Mouse (Mus musculus): ENCODE measurements at regions not wholly inside any gene's neighbourhood (a gene's known extent, or its start where the extent isn't known, plus 50 kb on each side); places are given as distances from the start of the nearest gene placed in this dataset.

DNA sequence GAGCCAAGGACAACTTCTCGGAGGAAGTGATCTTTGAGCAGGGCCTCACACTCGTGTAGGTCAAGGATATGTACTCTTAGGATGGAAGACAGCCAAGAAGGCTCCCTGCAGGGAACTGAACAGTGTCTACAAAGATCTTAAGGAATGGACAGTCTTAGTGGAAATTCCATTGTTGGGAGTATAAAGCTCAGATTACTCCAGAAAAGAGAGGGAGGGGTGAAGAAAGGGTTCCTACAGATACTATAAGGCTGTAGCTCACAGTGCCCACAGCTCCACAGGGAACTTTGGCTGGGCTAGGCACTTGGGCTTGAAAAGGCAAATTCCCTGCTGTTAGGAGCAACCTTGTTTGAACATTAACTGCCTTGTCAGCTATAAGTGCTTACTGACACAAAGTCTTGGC lies 85.6 kb upstream of the Slc1a4 start:
- no peak overlapping the region for H3ac ChIP-seq (ENCODE audit: control insufficient read depth, insufficient read length)
- TF ChIP-seq CEBPB (IDR thresholded peaks at IDR 0.05; ENCODE audit: insufficient read depth, poor library complexity, severe bottlenecking) (no peak), MAX (IDR thresholded peaks at IDR 0.05; ENCODE audit: low read depth) (no peak), E2F4 (IDR thresholded peaks at IDR 0.05; ENCODE audit: insufficient read depth) (no peak), MYOD1 (IDR thresholded peaks at IDR 0.05; ENCODE audit: control insufficient read depth in 1 of 3, insufficient read length in 2 of 3, low read depth in 2 of 3) (no peak), TCF12 (IDR thresholded peaks at IDR 0.05; ENCODE audit: insufficient read depth, poor library complexity, severe bottlenecking) (no peak)
- no peak overlapping the region for H3K4me3 ChIP-seq
- no peaks in the 10 kb centered on the region for H3K27me3 ChIP-seq (ENCODE audit: control insufficient read depth, insufficient read depth, insufficient read length)
- no peaks in the 10 kb centered on the region for H3K36me3 ChIP-seq (ENCODE audit: control insufficient read depth, insufficient read depth)
- no peaks in the 10 kb centered on the region for H3K79me2 ChIP-seq (ENCODE audit: control insufficient read depth, insufficient read depth)
- no peak overlapping the region for H3K4me2 ChIP-seq (ENCODE audit: low read depth)

DNA sequence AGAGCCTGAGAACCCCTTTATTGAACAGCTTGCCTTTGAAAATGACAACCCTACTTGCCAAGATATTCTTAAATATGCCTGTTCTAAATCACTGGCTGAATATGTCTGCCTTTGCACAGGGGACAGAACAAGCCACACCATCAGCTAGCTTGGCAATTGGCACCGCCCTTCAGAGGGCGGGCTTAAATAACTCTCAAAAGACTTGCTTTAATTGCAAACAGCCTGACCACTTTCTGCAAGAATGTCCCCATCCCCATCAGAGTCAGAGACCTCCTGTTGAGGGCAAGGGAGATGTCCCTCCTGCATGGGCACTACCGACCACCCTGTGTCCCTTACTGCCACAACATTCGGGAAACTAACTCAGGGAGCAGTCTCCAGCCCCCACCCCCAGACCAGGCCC lies 88.4 kb upstream of the Slc1a4 start:
- Histone ChIP-seq H3ac (ENCODE audit: control insufficient read depth, insufficient read length) (no peak overlapping the region), H3K36me3 (ENCODE audit: control insufficient read depth, insufficient read depth) (no peaks in the 10 kb centered on the region), H3K27me3 (ENCODE audit: control insufficient read depth, insufficient read depth, insufficient read length) (no peaks in the 10 kb centered on the region), H3K4me3 (no peak overlapping the region), H3K4me2 (ENCODE audit: low read depth) (peak overlapping the region; percentile 1), H3K79me2 (ENCODE audit: control insufficient read depth, insufficient read depth) (no peaks in the 10 kb centered on the region)
- no peak for TF ChIP-seq CEBPB (IDR thresholded peaks at IDR 0.05; ENCODE audit: insufficient read depth, poor library complexity, severe bottlenecking)
- no peak for TF ChIP-seq MYOG (IDR thresholded peaks at IDR 0.05; ENCODE audit: control insufficient read depth in 1 of 3, insufficient read depth in 1 of 3, insufficient read length in 2 of 3, low read depth in 2 of 3)
- TF ChIP-seq TCF3 (IDR thresholded peaks at IDR 0.05; ENCODE audit: insufficient read length, low read depth) = no peak
- no peak for TF ChIP-seq MYOD1 (IDR thresholded peaks at IDR 0.05; ENCODE audit: control insufficient read depth in 1 of 3, insufficient read length in 2 of 3, low read depth in 2 of 3)
- TF ChIP-seq SRF (IDR thresholded peaks at IDR 0.05; ENCODE audit: control insufficient read depth, insufficient read length, low read depth) = no peak
- TF ChIP-seq REST (IDR thresholded peaks at IDR 0.05; ENCODE audit: insufficient read depth, insufficient read length) = no peak
- no peak for TF ChIP-seq USF1 (IDR thresholded peaks at IDR 0.05; ENCODE audit: low read depth)
- no peak for TF ChIP-seq POLR2AphosphoS2 (IDR thresholded peaks at IDR 0.05; ENCODE audit: insufficient read length, low read depth)
- no peak for TF ChIP-seq E2F4 (IDR thresholded peaks at IDR 0.05; ENCODE audit: insufficient read depth)
- no peak for TF ChIP-seq MAX (IDR thresholded peaks at IDR 0.05; ENCODE audit: low read depth)
- TF ChIP-seq TCF12 (IDR thresholded peaks at IDR 0.05; ENCODE audit: insufficient read depth, poor library complexity, severe bottlenecking) = no peak
- TF ChIP-seq POLR2A (IDR thresholded peaks at IDR 0.05; ENCODE audit: insufficient read length, low read depth) = no peak

DNA sequence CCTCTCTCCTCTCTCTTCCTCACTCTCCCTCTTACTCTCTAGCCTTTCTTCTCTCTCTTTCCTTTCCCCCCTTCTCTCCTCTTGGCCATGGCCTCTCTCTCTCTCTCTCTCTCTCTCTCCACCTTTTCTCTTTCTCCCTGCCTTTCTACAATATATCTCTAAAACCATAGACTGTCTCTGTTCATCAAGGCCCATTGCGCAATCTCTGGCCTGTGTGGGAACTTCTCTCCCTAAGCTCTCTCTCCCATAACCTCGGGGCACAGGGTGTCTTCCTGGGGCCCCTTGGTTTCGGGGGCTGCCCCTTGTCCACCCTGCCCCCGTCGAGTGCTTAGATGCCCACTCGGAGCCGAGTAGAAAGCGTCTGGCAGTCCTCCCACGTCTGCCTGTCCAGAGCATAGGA lies 103.5 kb upstream of the Slc1a4 start:
- Histone ChIP-seq H3K27me3 (ENCODE audit: control insufficient read depth, insufficient read depth, insufficient read length) (peaks cover 15% of the 10 kb centered on the region), H3K79me2 (ENCODE audit: control insufficient read depth, insufficient read depth) (no peaks in the 10 kb centered on the region), H3K36me3 (ENCODE audit: control insufficient read depth, insufficient read depth) (no peaks in the 10 kb centered on the region), H3K4me2 (ENCODE audit: low read depth) (no peak overlapping the region), H3K4me3 (no peak overlapping the region), H3ac (ENCODE audit: control insufficient read depth, insufficient read length) (no peak overlapping the region)
- TF ChIP-seq E2F4 (IDR thresholded peaks at IDR 0.05; ENCODE audit: insufficient read depth) (no peak), USF1 (IDR thresholded peaks at IDR 0.05; ENCODE audit: low read depth) (no peak), CEBPB (IDR thresholded peaks at IDR 0.05; ENCODE audit: insufficient read depth, poor library complexity, severe bottlenecking) (peak; percentile 84)

DNA sequence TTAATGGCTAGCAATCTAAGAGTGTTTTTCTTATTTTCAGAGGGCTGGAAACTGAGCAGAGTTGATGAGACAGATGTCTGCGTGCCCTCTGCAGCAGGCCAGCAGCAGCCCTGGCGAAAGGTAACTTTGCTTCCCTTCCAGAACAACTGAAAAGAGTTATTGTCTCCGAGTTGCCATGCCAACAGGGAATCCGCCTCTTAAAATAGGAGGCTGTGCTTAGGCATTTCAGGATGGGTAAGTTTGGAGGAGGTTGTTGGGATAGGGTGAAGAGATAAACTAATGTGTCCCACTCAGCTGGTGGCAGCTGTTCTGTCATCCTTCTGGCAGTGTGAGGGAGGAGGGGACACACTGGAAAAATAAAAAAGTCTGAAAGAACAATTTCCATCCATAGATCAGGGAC lies 100.6 kb upstream of the Sertad2 start:
- peaks cover 4% of the 10 kb centered on the region for H3K27me3 ChIP-seq (ENCODE audit: control insufficient read depth, insufficient read depth, insufficient read length)
- H3K36me3 ChIP-seq (ENCODE audit: control insufficient read depth, insufficient read depth) = no peaks in the 10 kb centered on the region
- no peak overlapping the region for H3K4me3 ChIP-seq
- no peak for TF ChIP-seq TCF3 (IDR thresholded peaks at IDR 0.05; ENCODE audit: insufficient read length, low read depth)
- TF ChIP-seq REST (IDR thresholded peaks at IDR 0.05; ENCODE audit: insufficient read depth, insufficient read length) = no peak
- TF ChIP-seq POLR2A (IDR thresholded peaks at IDR 0.05; ENCODE audit: insufficient read length, low read depth) = no peak
- no peak for TF ChIP-seq TCF12 (IDR thresholded peaks at IDR 0.05; ENCODE audit: insufficient read depth, poor library complexity, severe bottlenecking)
- no peaks in the 10 kb centered on the region for H3K79me2 ChIP-seq (ENCODE audit: control insufficient read depth, insufficient read depth)
- H3ac ChIP-seq (ENCODE audit: control insufficient read depth, insufficient read length) = no peak overlapping the region
- H3K4me2 ChIP-seq (ENCODE audit: low read depth) = no peak overlapping the region

DNA sequence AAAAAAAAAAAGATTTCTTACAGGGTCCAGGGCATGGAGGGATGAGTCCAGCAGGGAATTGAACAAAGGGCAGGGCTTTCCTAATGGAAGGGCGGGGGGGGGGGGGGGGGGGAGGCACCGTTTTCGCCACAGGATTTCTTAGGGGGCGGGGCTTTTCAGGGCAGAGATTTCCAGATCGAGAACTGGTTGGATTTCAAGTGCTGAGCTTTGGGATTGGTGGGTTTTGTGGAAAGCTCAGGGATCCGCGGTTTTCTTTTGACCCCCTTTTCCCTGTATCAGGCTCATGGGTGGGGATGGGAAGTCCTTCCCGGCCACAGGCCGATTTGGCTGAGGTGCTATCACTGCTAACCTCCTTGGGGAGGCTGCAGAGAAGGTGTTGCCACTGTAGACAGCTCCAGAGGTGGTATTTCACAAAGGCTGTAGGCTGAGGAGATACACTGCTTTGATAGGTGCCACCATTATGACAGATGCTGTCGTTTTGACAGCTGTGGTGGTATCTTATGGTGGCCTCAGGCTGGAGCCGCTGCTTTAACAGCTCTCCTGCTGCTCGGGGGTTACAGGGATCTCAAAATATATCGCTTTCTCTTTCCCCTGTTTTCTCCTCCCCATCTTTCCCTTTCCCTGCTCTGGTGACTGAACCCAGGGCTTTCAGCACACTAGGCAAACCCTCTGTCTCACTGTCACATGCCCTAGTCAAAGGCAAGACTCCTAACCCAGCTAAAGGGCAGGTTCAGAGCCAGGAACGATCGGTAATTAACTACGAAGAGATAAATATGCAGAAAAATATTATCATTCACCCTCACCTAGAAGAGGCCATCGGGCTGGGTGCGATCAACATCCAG lies 97.8 kb upstream of the Sertad2 start:
- H3K4me3 ChIP-seq = peak overlapping the region; percentile 20
- no peak overlapping the region for H3ac ChIP-seq (ENCODE audit: control insufficient read depth, insufficient read length)
- H3K36me3 ChIP-seq (ENCODE audit: control insufficient read depth, insufficient read depth) = no peaks in the 10 kb centered on the region
- H3K4me2 ChIP-seq (ENCODE audit: low read depth) = peak overlapping the region; percentile 99
- TF ChIP-seq POLR2AphosphoS2 (IDR thresholded peaks at IDR 0.05; ENCODE audit: insufficient read length, low read depth) (no peak), REST (IDR thresholded peaks at IDR 0.05; ENCODE audit: insufficient read depth, insufficient read length) (no peak), MAX (IDR thresholded peaks at IDR 0.05; ENCODE audit: low read depth) (no peak), MYOD1 (IDR thresholded peaks at IDR 0.05; ENCODE audit: control insufficient read depth in 1 of 3, insufficient read length in 2 of 3, low read depth in 2 of 3) (no peak), TCF12 (IDR thresholded peaks at IDR 0.05; ENCODE audit: insufficient read depth, poor library complexity, severe bottlenecking) (no peak), TCF3 (IDR thresholded peaks at IDR 0.05; ENCODE audit: insufficient read length, low read depth) (no peak), MYOG (IDR thresholded peaks at IDR 0.05; ENCODE audit: control insufficient read depth in 1 of 3, insufficient read depth in 1 of 3, insufficient read length in 2 of 3, low read depth in 2 of 3) (no peak), CEBPB (IDR thresholded peaks at IDR 0.05; ENCODE audit: insufficient read depth, poor library complexity, severe bottlenecking) (no peak), SRF (IDR thresholded peaks at IDR 0.05; ENCODE audit: control insufficient read depth, insufficient read length, low read depth) (no peak), E2F4 (IDR thresholded peaks at IDR 0.05; ENCODE audit: insufficient read depth) (no peak)
- H3K79me2 ChIP-seq (ENCODE audit: control insufficient read depth, insufficient read depth) = no peaks in the 10 kb centered on the region
- H3K27me3 ChIP-seq (ENCODE audit: control insufficient read depth, insufficient read depth, insufficient read length) = no peaks in the 10 kb centered on the region

Data from myocyte (in vitro differentiated cells).